Mouse (Mus musculus): ENCODE data around the gene Fmn2. TPM values are rescaled to one million over a fixed set of nuclear protein-coding genes. Genes with fewer than 3 reads are reported as not detected.

The Fmn2 gene
- polyA plus RNA-seq, 1 experiment from 2014 or later: 0.78 TPM

- no peak for ATAC-seq (ENCODE audit: insufficient number of reproducible peaks, low FRiP score)
- WGBS: 71% methylated on average over 7 of the region's 7 CpGs
Observed at GRCm38 (mm10) chr1:174513419-174513818, 11.8 kb downstream of the Fmn2 start.

DNA sequence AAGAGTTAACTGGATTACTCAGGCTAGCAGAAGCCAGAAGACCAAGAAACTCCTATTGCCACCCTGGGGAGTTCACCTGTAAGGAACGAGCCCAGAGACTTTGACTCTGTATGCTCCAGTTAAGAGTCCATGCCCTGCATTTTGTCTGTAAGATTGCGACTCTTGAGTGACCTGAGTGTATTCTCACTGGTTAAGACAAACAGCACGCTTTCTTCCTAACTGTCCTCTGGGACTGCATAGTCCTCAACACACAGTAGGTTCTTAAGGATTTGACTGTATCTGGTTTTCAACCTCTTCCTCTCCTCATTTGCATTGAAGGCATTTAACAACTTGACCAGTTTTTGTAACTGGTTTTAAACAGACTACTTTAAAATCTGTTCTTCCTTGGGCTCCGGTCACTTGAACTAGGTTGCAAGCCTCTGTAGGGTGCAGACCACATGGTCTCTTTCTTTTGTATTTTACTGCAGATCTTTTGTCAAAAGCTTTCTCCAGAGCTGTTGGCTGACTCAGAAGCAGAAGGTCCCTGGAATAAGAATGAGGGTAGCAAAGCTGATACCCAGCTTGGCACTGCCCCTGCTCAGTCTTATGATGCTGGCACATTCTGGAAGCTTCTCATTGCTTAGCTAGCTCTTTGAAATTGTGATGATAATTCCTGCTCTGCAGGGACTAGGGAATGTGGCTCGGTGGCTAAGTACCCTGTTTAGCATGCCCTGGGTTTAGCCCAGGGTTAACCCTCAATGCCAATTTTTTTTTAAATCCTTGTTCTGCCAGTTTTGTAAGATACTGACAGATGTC lies 20.5 kb downstream of the Fmn2 start:
- Histone ChIP-seq H3K9me3 (replicated peaks) (no peaks in the 10 kb centered on the region), H3K9ac (no peak overlapping the region), H3K4me2 (no peak overlapping the region), H3K4me1 (replicated peaks) (no peaks in the 10 kb centered on the region), H3K4me3 (no peak overlapping the region), H3K27ac (ENCODE audit: poor library complexity, severe bottlenecking) (no peak overlapping the region), H3K36me3 (no peaks in the 10 kb centered on the region), H3K27me3 (replicated peaks) (no peaks in the 10 kb centered on the region)
- WGBS: 74% methylated on average over 5 of the region's 5 CpGs
- no peak for ATAC-seq (ENCODE audit: insufficient number of reproducible peaks, low FRiP score)

More at GRCm38 (mm10) chr1:174513419-174513818, 11.8 kb downstream of the Fmn2 start:
- Histone ChIP-seq H3K4me2 (no peak overlapping the region), H3K9ac (no peak overlapping the region), H3K27ac (ENCODE audit: poor library complexity, severe bottlenecking) (no peak overlapping the region), H3K36me3 (no peaks in the 10 kb centered on the region), H3K4me1 (replicated peaks) (peaks cover 5% of the 10 kb centered on the region; the same call in 1 of the 2 replicates), H3K4me3 (no peak overlapping the region), H3K9me3 (replicated peaks) (no peaks in the 10 kb centered on the region), H3K27me3 (replicated peaks) (no peaks in the 10 kb centered on the region)

GRCm38 (mm10) chr1:174522809-174523511 lies 21.3 kb downstream of the Fmn2 start:
- no peak overlapping the region for H3K27ac ChIP-seq (ENCODE audit: poor library complexity, severe bottlenecking)
- H3K9me3 ChIP-seq (replicated peaks): no peaks in the 10 kb centered on the region
- H3K9ac ChIP-seq: no peak overlapping the region
- no peak for ATAC-seq (ENCODE audit: insufficient number of reproducible peaks, low FRiP score)
- no peak overlapping the region for H3K4me2 ChIP-seq
- no peaks in the 10 kb centered on the region for H3K4me1 ChIP-seq (replicated peaks)
- H3K4me3 ChIP-seq: no peak overlapping the region
- WGBS: 75% methylated on average over 4 of the region's 4 CpGs
- H3K36me3 ChIP-seq: no peaks in the 10 kb centered on the region
- H3K27me3 ChIP-seq (replicated peaks): no peaks in the 10 kb centered on the region

- Histone ChIP-seq H3K9me3 (replicated peaks) (no peaks in the 10 kb centered on the region), H3K27me3 (replicated peaks) (no peaks in the 10 kb centered on the region), H3K27ac (ENCODE audit: poor library complexity, severe bottlenecking) (no peak overlapping the region), H3K4me1 (replicated peaks) (no peaks in the 10 kb centered on the region), H3K36me3 (no peaks in the 10 kb centered on the region), H3K9ac (no peak overlapping the region), H3K4me3 (no peak overlapping the region), H3K4me2 (no peak overlapping the region)
- no peak for ATAC-seq (ENCODE audit: insufficient number of reproducible peaks, low FRiP score)
- WGBS: 77% methylated on average over 1 of the region's 1 CpGs
Observed at GRCm38 (mm10) chr1:174523512-174523828, 21.8 kb downstream of the Fmn2 start.

DNA sequence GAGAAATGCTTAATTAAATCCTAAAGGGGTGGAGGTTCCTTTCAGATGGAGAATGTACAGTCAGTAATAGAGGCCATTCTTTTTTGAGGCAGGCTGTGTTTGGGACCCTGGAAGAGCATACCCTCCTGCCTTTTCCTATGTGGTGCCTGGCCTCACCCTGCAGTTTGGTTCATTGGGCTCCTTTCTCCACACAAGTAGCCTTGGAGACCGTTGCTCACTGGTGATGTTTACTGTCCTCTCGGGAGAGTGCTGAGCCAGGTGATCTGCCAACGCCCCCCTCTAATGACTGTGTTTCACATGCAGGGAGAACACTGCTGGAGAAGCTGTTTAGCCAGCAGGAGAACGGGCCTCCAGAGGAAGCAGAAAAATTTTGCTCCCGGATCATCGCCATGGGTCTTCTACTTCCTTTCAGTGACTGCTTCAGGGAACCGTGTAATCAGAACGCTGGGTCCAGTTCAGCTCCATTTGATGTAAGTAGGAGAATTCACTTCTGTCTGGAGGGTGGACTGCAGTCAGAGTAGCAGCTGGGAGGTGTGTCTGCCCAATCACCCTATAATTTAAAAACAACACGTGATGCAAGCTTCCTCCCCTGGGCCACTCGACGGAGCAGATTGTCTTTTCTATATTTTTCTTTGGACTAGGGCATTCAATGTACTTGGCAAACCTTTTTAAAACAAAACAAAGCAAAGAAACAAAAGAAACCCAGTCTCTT lies 35.3 kb downstream of the Fmn2 start:
- no peaks in the 10 kb centered on the region for H3K36me3 ChIP-seq
- H3K9ac ChIP-seq: no peak overlapping the region
- no peak overlapping the region for H3K27ac ChIP-seq (ENCODE audit: poor library complexity, severe bottlenecking)
- no peak overlapping the region for H3K4me2 ChIP-seq
- H3K4me3 ChIP-seq: no peak overlapping the region
- WGBS: 56% methylated on average over 11 of the region's 11 CpGs
- no peaks in the 10 kb centered on the region for H3K27me3 ChIP-seq (replicated peaks)
- ATAC-seq (ENCODE audit: insufficient number of reproducible peaks, low FRiP score): no peak
- no peaks in the 10 kb centered on the region for H3K9me3 ChIP-seq (replicated peaks)
- no peaks in the 10 kb centered on the region for H3K4me1 ChIP-seq (replicated peaks)

GRCm38 (mm10) chr1:174537491-174537890 lies 35.9 kb downstream of the Fmn2 start:
- no peak overlapping the region for H3K9ac ChIP-seq
- H3K36me3 ChIP-seq: no peaks in the 10 kb centered on the region
- no peaks in the 10 kb centered on the region for H3K27me3 ChIP-seq (replicated peaks)
- ATAC-seq (ENCODE audit: insufficient number of reproducible peaks, low FRiP score): no peak
- no peaks in the 10 kb centered on the region for H3K4me1 ChIP-seq (replicated peaks)
- no peak overlapping the region for H3K27ac ChIP-seq (ENCODE audit: poor library complexity, severe bottlenecking)
- WGBS: 76% methylated on average over 3 of the region's 3 CpGs
- H3K4me2 ChIP-seq: no peak overlapping the region
- no peak overlapping the region for H3K4me3 ChIP-seq
- no peaks in the 10 kb centered on the region for H3K9me3 ChIP-seq (replicated peaks)

DNA sequence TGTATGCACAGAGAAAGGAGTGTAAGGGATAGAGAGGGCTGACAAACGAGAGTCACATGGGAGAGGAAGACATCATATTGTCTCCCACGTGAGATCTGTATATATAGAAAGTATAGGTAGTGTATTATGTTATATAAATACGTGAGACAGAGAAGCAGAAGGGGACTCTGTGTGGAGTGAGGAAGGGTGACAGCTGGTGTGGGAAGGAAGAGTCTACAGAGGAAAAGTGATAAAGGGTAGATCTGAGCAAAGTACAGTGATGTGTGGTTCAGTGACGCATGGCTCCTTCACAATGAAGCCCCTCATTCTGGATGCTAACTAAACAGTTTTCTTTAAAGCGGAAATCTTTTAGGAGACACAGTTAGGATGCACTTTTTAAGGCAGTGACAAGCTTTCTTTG lies 46.7 kb downstream of the Fmn2 start:
- H3K4me2 ChIP-seq: no peak overlapping the region
- no peaks in the 10 kb centered on the region for H3K9me3 ChIP-seq (replicated peaks)
- H3K4me3 ChIP-seq: no peak overlapping the region
- ATAC-seq (ENCODE audit: insufficient number of reproducible peaks, low FRiP score): no peak
- no peak overlapping the region for H3K27ac ChIP-seq (ENCODE audit: poor library complexity, severe bottlenecking)
- H3K36me3 ChIP-seq: no peaks in the 10 kb centered on the region
- no peaks in the 10 kb centered on the region for H3K4me1 ChIP-seq (replicated peaks)
- no peaks in the 10 kb centered on the region for H3K27me3 ChIP-seq (replicated peaks)
- 81% methylated on average over 5 of the region's 5 CpGs for WGBS
- H3K9ac ChIP-seq: no peak overlapping the region

GRCm38 (mm10) chr1:174553272-174554007 lies 51.8 kb downstream of the Fmn2 start:
- H3K27ac ChIP-seq (ENCODE audit: poor library complexity, severe bottlenecking): no peak overlapping the region
- H3K9ac ChIP-seq: no peak overlapping the region
- H3K4me3 ChIP-seq: no peak overlapping the region
- no peaks in the 10 kb centered on the region for H3K27me3 ChIP-seq (replicated peaks)
- H3K9me3 ChIP-seq (replicated peaks): no peaks in the 10 kb centered on the region
- H3K4me2 ChIP-seq: no peak overlapping the region
- H3K4me1 ChIP-seq (replicated peaks): peaks cover 6% of the 10 kb centered on the region; the same call in 1 of the 2 replicates
- no peaks in the 10 kb centered on the region for H3K36me3 ChIP-seq
- no peak for ATAC-seq (ENCODE audit: insufficient number of reproducible peaks, low FRiP score)
- WGBS: 38% methylated on average over 2 of the region's 2 CpGs

- 77% methylated on average over 3 of the region's 3 CpGs for WGBS
- no peaks in the 10 kb centered on the region for H3K27me3 ChIP-seq (replicated peaks)
- no peak overlapping the region for H3K4me2 ChIP-seq
- H3K4me1 ChIP-seq (replicated peaks): peaks cover 6% of the 10 kb centered on the region; the same call in 1 of the 2 replicates
- no peak overlapping the region for H3K9ac ChIP-seq
- H3K9me3 ChIP-seq (replicated peaks): no peaks in the 10 kb centered on the region
- no peak for ATAC-seq (ENCODE audit: insufficient number of reproducible peaks, low FRiP score)
- H3K4me3 ChIP-seq: no peak overlapping the region
- no peaks in the 10 kb centered on the region for H3K36me3 ChIP-seq
- no peak overlapping the region for H3K27ac ChIP-seq (ENCODE audit: poor library complexity, severe bottlenecking)
Observed at GRCm38 (mm10) chr1:174555412-174555811, 53.8 kb downstream of the Fmn2 start.

GRCm38 (mm10) chr1:174557211-174557610 lies 55.6 kb downstream of the Fmn2 start:
- H3K4me1 ChIP-seq (replicated peaks): peaks cover 6% of the 10 kb centered on the region; the same call in 1 of the 2 replicates
- no peak overlapping the region for H3K4me3 ChIP-seq
- no peak for ATAC-seq (ENCODE audit: insufficient number of reproducible peaks, low FRiP score)
- no peak overlapping the region for H3K27ac ChIP-seq (ENCODE audit: poor library complexity, severe bottlenecking)
- H3K9ac ChIP-seq: no peak overlapping the region
- 56% methylated on average over 4 of the region's 4 CpGs for WGBS
- H3K36me3 ChIP-seq: no peaks in the 10 kb centered on the region
- no peak overlapping the region for H3K4me2 ChIP-seq
- no peaks in the 10 kb centered on the region for H3K9me3 ChIP-seq (replicated peaks)
- no peaks in the 10 kb centered on the region for H3K27me3 ChIP-seq (replicated peaks)

DNA sequence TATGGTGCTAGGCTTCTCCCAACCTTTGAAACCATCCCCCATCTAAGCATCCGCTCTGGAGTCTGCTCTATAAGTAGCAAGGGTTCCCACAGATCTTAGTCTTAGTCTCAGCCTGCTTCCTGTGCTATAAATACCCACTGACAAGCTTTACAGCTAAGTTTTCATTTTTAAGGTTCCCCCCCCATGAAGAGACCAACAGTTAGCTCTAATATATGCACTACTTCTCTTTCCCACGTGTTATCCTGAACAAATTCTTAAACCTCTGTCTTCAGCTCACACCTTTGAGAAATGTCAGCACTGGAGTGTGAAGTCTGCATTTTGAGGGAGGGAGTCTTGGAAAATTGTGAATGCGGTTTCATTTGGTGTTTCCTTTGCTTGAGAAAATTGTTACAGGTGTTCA lies 56.2 kb downstream of the Fmn2 start:
- H3K36me3 ChIP-seq: no peaks in the 10 kb centered on the region
- WGBS: 45% methylated on average over 3 of the region's 3 CpGs
- no peak for ATAC-seq (ENCODE audit: insufficient number of reproducible peaks, low FRiP score)
- H3K27ac ChIP-seq (ENCODE audit: poor library complexity, severe bottlenecking): no peak overlapping the region
- peaks cover 6% of the 10 kb centered on the region; the same call in 1 of the 2 replicates for H3K4me1 ChIP-seq (replicated peaks)
- no peak overlapping the region for H3K9ac ChIP-seq
- no peak overlapping the region for H3K4me3 ChIP-seq
- no peak overlapping the region for H3K4me2 ChIP-seq
- H3K27me3 ChIP-seq (replicated peaks): no peaks in the 10 kb centered on the region
- no peaks in the 10 kb centered on the region for H3K9me3 ChIP-seq (replicated peaks)
